Mouse (Mus musculus) CH12.LX (cell line): ENCODE results near the gene Snx4. TPM values are rescaled to one million over a fixed set of nuclear protein-coding genes. Genes with fewer than 3 reads are reported as not detected.

Experiments
- DNase-seq: peaks from one replicate; pipeline ENCODE4 v3.0.0-alpha.2; 2013; ENCODE audit errors: extremely low read depth
- H3K27ac ChIP-seq: 2 replicates; pipeline ENCODE4 v1.5.1; 2012; ENCODE audit warnings: low read depth, mild to moderate bottlenecking, control low read depth, moderate library complexity; ENCODE audit not compliant: insufficient read depth
- H3K27me3 ChIP-seq: replicated peaks from 2 replicates; pipeline ENCODE3; 2012; ENCODE audit warnings: inconsistent platforms
- H3K36me3 ChIP-seq, 2 experiments: replicated peaks in 1 of 2; 2 replicates each; pipeline versions ENCODE3 to v1.6.1; 2012; ENCODE audit warnings: inconsistent platforms in 1 of 2, low read length in 1 of 2, mild to moderate bottlenecking in 1 of 2, mixed read lengths in 1 of 2, moderate library complexity in 1 of 2; ENCODE audit not compliant: control insufficient read depth in 1 of 2, insufficient read depth in 1 of 2
- H3K4me1 ChIP-seq, 2 experiments: 2 replicates each; pipeline ENCODE4 v1.6.1; 2012; ENCODE audit warnings: inconsistent platforms in 1 of 2, moderate library complexity in 1 of 2; ENCODE audit not compliant: insufficient read depth in 2 of 2, control insufficient read depth in 1 of 2
- H3K4me2 ChIP-seq: 2 replicates; pipeline ENCODE4 v1.6.1; 2012; ENCODE audit warnings: low read depth, mild to moderate bottlenecking, control low read depth; ENCODE audit not compliant: poor library complexity, insufficient read depth, severe bottlenecking
- H3K4me3 ChIP-seq, 3 experiments: fragments of 150-350 bp in 1 of 3; sonication (generic) in 1 of 3; replicated peaks in 1 of 3; 2 replicates each; pipeline versions ENCODE3 to v1.5.1; 2011 to 2012; ENCODE audit warnings: low read depth in 2 of 3, low read length in 2 of 3, mild to moderate bottlenecking in 2 of 3, moderate library complexity in 2 of 3, control low read depth in 1 of 3, improper control_type of control experiment in 1 of 3, inconsistent platforms in 1 of 3, mixed read lengths in 1 of 3; ENCODE audit not compliant: poor library complexity in 1 of 3
- H3K79me2 ChIP-seq: replicated peaks from 2 replicates; pipeline ENCODE4 v1.6.1; 2012; ENCODE audit warnings: mild to moderate bottlenecking, moderate library complexity; ENCODE audit not compliant: control insufficient read depth, poor library complexity, insufficient read depth, severe bottlenecking; ENCODE audit errors: extremely low read depth
- H3K9ac ChIP-seq: 2 replicates; pipeline ENCODE4 v1.6.1; 2012; ENCODE audit warnings: low read depth, mild to moderate bottlenecking, control low read depth, moderate library complexity; ENCODE audit not compliant: insufficient read depth
- H3K9me3 ChIP-seq: replicated peaks from 2 replicates; pipeline ENCODE3; 2012; ENCODE audit warnings: low read length, inconsistent platforms, mixed read lengths
- BHLHE40 ChIP-seq: IDR thresholded peaks from 2 replicates; pipeline ENCODE4 v1.6.1; 2011; ENCODE audit warnings: mild to moderate bottlenecking, low read depth, low read length, improper control_type of control experiment
- CHD1 ChIP-seq: IDR thresholded peaks from 2 replicates; pipeline ENCODE4 v1.6.1; 2012; ENCODE audit warnings: low read depth, low read length, improper control_type of control experiment, inconsistent platforms
- CHD2 ChIP-seq: IDR thresholded peaks from 2 replicates; pipeline ENCODE4 v1.6.1; 2011; ENCODE audit warnings: low read length, improper control_type of control experiment
- CTCF ChIP-seq, 2 experiments: IDR thresholded peaks in 1 of 2; conservative IDR thresholded peaks in 1 of 2; 2 replicates each; pipeline ENCODE4 v1.5.1; 2011 to 2012; ENCODE audit warnings: low read depth in 2 of 2, low read length in 2 of 2, improper control_type of control experiment in 1 of 2, inconsistent platforms in 1 of 2, mild to moderate bottlenecking in 1 of 2, moderate library complexity in 1 of 2
- E2F4 ChIP-seq: IDR thresholded peaks from 2 replicates; pipeline ENCODE4 v1.6.1; 2011; ENCODE audit warnings: low read depth, low read length, improper control_type of control experiment; ENCODE audit not compliant: insufficient replicate concordance
- ELF1 ChIP-seq: IDR thresholded peaks from 2 replicates; pipeline ENCODE4 v1.6.1; 2014; ENCODE audit warnings: low read depth, mild to moderate bottlenecking, inconsistent platforms, low read length, improper control_type of control experiment
- EP300 ChIP-seq: IDR thresholded peaks from 2 replicates; pipeline ENCODE4 v1.6.1; 2011; ENCODE audit warnings: low read length, improper control_type of control experiment
- ETS1 ChIP-seq: conservative IDR thresholded peaks from 2 replicates; pipeline ENCODE4 v1.6.1; 2012; ENCODE audit warnings: low read depth, mild to moderate bottlenecking, inconsistent platforms, low read length, improper control_type of control experiment, moderate library complexity
- GABPA ChIP-seq: IDR thresholded peaks from 2 replicates; pipeline ENCODE4 v1.6.1; 2012; ENCODE audit warnings: low read depth, low read length, improper control_type of control experiment, inconsistent platforms; ENCODE audit not compliant: insufficient replicate concordance
- HCFC1 ChIP-seq: IDR thresholded peaks from 2 replicates; pipeline ENCODE4 v1.6.1; 2012; ENCODE audit warnings: low read depth, mild to moderate bottlenecking, inconsistent platforms, low read length, improper control_type of control experiment
- IRF4 ChIP-seq: IDR thresholded peaks from 2 replicates; pipeline ENCODE4 v1.6.1; 2014; ENCODE audit warnings: low read depth, mild to moderate bottlenecking, inconsistent platforms, low read length, improper control_type of control experiment
- JUN ChIP-seq: IDR thresholded peaks from 2 replicates; pipeline ENCODE4 v1.6.1; 2011; ENCODE audit warnings: low read depth, mild to moderate bottlenecking, low read length, improper control_type of control experiment, moderate library complexity; ENCODE audit not compliant: insufficient read depth
- JUND ChIP-seq: conservative IDR thresholded peaks from 2 replicates; pipeline ENCODE4 v1.6.1; 2011; ENCODE audit warnings: low read depth, low read length, improper control_type of control experiment
- KAT2A ChIP-seq: IDR thresholded peaks from 2 replicates; pipeline ENCODE4 v1.6.1; 2012; ENCODE audit warnings: low read length, improper control_type of control experiment, inconsistent platforms; ENCODE audit not compliant: insufficient replicate concordance
- MAFK ChIP-seq: IDR thresholded peaks from 2 replicates; pipeline ENCODE4 v1.6.1; 2011; ENCODE audit warnings: low read length, improper control_type of control experiment; ENCODE audit not compliant: insufficient replicate concordance
- MAX ChIP-seq: IDR thresholded peaks from 2 replicates; pipeline ENCODE4 v1.6.1; 2011; ENCODE audit warnings: low read length, improper control_type of control experiment
- MAZ ChIP-seq: IDR thresholded peaks from 2 replicates; pipeline ENCODE4 v1.6.1; 2012; ENCODE audit warnings: low read depth, mild to moderate bottlenecking, inconsistent platforms, low read length, improper control_type of control experiment, moderate library complexity
- MEF2A ChIP-seq: IDR thresholded peaks from 2 replicates; pipeline ENCODE4 v1.6.1; 2014; ENCODE audit warnings: low read depth, mild to moderate bottlenecking, inconsistent platforms, low read length, improper control_type of control experiment, borderline replicate concordance
- MXI1 ChIP-seq: IDR thresholded peaks from 2 replicates; pipeline ENCODE4 v1.6.1; 2011; ENCODE audit warnings: mild to moderate bottlenecking, low read depth, low read length, improper control_type of control experiment
- NELFE ChIP-seq: IDR thresholded peaks from 2 replicates; pipeline ENCODE4 v1.6.1; 2011; ENCODE audit warnings: low read depth, low read length, improper control_type of control experiment
- NRF1 ChIP-seq: IDR thresholded peaks from 2 replicates; pipeline ENCODE4 v1.6.1; 2014; ENCODE audit warnings: low read depth, mild to moderate bottlenecking, inconsistent platforms, low read length, improper control_type of control experiment, moderate library complexity
- PAX5 ChIP-seq: IDR thresholded peaks from 2 replicates; pipeline ENCODE4 v1.6.1; 2012; ENCODE audit warnings: low read length, inconsistent platforms, mixed read lengths
- POLR2A ChIP-seq: IDR thresholded peaks from 2 replicates; pipeline ENCODE4 v1.6.1; 2011; ENCODE audit warnings: low read depth, mild to moderate bottlenecking, improper control_type of control experiment, low read length
- POLR2AphosphoS2 ChIP-seq: IDR thresholded peaks from 2 replicates; pipeline ENCODE4 v1.6.1; 2011; ENCODE audit warnings: low read depth, low read length, improper control_type of control experiment
- RAD21 ChIP-seq: IDR thresholded peaks from 2 replicates; pipeline ENCODE4 v1.6.1; 2011; ENCODE audit warnings: low read depth, mild to moderate bottlenecking, low read length, improper control_type of control experiment, moderate library complexity
- RCOR1 ChIP-seq: conservative IDR thresholded peaks from 2 replicates; pipeline ENCODE4 v1.6.1; 2012; ENCODE audit warnings: low read depth, mild to moderate bottlenecking, inconsistent platforms, low read length, improper control_type of control experiment
- SIN3A ChIP-seq: IDR thresholded peaks from 2 replicates; pipeline ENCODE4 v1.6.1; 2012; ENCODE audit warnings: low read length, improper control_type of control experiment, inconsistent platforms
- SMC3 ChIP-seq: IDR thresholded peaks from 2 replicates; pipeline ENCODE4 v1.6.1; 2011; ENCODE audit warnings: low read depth, low read length, improper control_type of control experiment
- TBP ChIP-seq: conservative IDR thresholded peaks from 2 replicates; pipeline ENCODE4 v1.6.1; 2011; ENCODE audit warnings: low read depth, low read length, improper control_type of control experiment
- TCF12 ChIP-seq: IDR thresholded peaks from 2 replicates; pipeline ENCODE4 v1.6.1; 2014; ENCODE audit warnings: low read depth, mild to moderate bottlenecking, inconsistent platforms, low read length, improper control_type of control experiment
- UBTF ChIP-seq: IDR thresholded peaks from 2 replicates; pipeline ENCODE4 v1.6.1; 2012; ENCODE audit warnings: low read depth, mild to moderate bottlenecking, inconsistent platforms, low read length, improper control_type of control experiment, moderate library complexity
- USF1 ChIP-seq: IDR thresholded peaks from 2 replicates; pipeline ENCODE4 v1.6.1; 2014; ENCODE audit warnings: low read depth, mild to moderate bottlenecking, inconsistent platforms, low read length, improper control_type of control experiment
- USF2 ChIP-seq: conservative IDR thresholded peaks from 2 replicates; pipeline ENCODE4 v1.6.1; 2011; ENCODE audit warnings: low read depth, low read length, improper control_type of control experiment
- ZC3H11A ChIP-seq: IDR thresholded peaks from 2 replicates; pipeline ENCODE4 v1.6.1; 2012; ENCODE audit warnings: low read depth, mild to moderate bottlenecking, inconsistent platforms, low read length, improper control_type of control experiment
- ZKSCAN1 ChIP-seq: IDR thresholded peaks from 2 replicates; pipeline ENCODE4 v1.6.1; 2012; ENCODE audit warnings: low read depth, inconsistent platforms, low read length, improper control_type of control experiment, borderline replicate concordance
- ZNF384 ChIP-seq: IDR thresholded peaks from 2 replicates; pipeline ENCODE4 v1.6.1; 2012; ENCODE audit warnings: low read depth, low read length, improper control_type of control experiment, inconsistent platforms
- dilution Hi-C: fragments of 300-500 bp; cut with MboI; formaldehyde crosslinking; loops from 2 replicates; pipeline ENCODE4 v1.14.3; 2020; ENCODE audit warnings: low sequenced_read_pairs; ENCODE audit not compliant: extremely low pct_unique_long_range_greater_than_20kb, extremely low pct_ligation_motif_present
- in situ Hi-C: fragments of 300-500 bp; cut with MboI; formaldehyde crosslinking; loops from 3 replicates; pipeline ENCODE4 v1.14.3; 2019; ENCODE audit warnings: low sequenced_read_pairs, low pct_ligation_motif_present, low pct_unique_long_range_greater_than_20kb, mixed read lengths
- polyA plus RNA-seq: library from polyadenylated mRNA; unstranded; fragments of >175 nt; gene quantifications from 2 replicates; pipeline ENCODE4 v1.2.1, GENCODE M21; 2012; ENCODE audit warnings: low read depth; ENCODE audit not compliant: insufficient read length
- total RNA-seq, 2 experiments: library from RNA; depleted of rRNA; stranded (reverse); fragments of 300-350 nt in 1 of 2; fragments of >200 nt in 1 of 2; gene quantifications; 2 replicates each; pipeline ENCODE4 v1.2.3; 2012 to 2014

Gene Snx4
- total and polyA plus RNA-seq, 3 experiments, result 77.9 to 168 (median 105) TPM

DNA sequence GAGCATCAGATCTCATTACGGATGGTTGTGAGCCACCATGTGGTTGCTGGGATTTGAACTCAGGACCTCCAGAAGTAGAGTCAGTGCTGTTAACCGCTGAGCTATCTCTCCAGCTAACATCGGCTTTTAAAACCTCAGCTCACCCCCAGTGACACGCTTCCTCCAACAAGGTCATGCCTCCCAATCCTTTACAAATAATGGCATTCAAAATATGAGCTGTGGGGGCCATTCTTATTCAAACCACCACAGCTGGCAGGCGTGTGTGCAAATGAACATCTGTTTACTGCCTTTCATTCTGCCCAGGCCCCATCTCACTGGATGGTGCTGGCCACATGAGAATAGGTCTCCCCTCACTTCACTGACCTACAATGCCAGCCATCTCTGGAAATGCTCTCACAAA is 4.7 kb upstream of the Snx4 start (continued):
- TF ChIP-seq USF1 (no peak), POLR2A (no peak), ETS1 (peak; percentile 80), GABPA (no peak), KAT2A (peak; percentile 49; the same call in 1 of the 2 replicates), JUN (no peak), CHD2 (no peak; the same call in none of the 2 replicates), CHD1 (no peak)

DNA sequence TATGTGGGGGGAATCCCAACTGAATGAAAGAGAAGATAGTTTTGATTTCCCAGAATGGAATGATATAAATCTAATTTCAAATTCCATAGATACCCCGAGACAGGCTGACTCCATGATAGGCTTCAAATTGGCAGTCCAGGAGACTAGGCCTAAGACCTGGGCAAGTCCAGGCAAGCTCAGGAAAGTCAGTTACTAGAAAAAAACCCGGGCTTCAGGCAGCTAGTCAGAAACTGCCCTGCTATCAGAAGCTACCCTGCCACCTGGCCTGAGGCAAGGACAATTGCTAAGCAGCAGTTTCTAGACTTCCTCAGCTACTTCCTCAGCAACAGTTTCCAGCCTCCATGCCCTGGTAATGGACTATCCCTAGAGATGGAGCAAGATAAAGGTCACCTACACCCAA is 4.2 kb upstream of the Snx4 start:
- peaks cover 25 to 51% of the 10 kb centered on the region in 2 experiments for H3K36me3 ChIP-seq
- H3K27ac ChIP-seq, result peak overlapping the region; percentile 95
- in situ Hi-C loops, result no loop called here
- H3K9me3 ChIP-seq, result peaks cover 3% of the 10 kb centered on the region
- peaks cover 24 to 57% of the 10 kb centered on the region in 2 experiments for H3K4me1 ChIP-seq
- dilution Hi-C loops, result no loop called here
- no peak overlapping the region for H3K4me3 ChIP-seq
- peaks cover 26% of the 10 kb centered on the region for H3K79me2 ChIP-seq
- no peaks in the 10 kb centered on the region for H3K27me3 ChIP-seq
- H3K4me2 ChIP-seq, result peak overlapping the region; percentile 37; the same call in 1 of the 2 replicates
- peak; percentile 84 for DNase-seq
- peak overlapping the region; percentile 65 for H3K9ac ChIP-seq
- TF ChIP-seq ZKSCAN1 (no peak; the same call in 1 of the 2 replicates), NELFE (no peak), IRF4 (peak; percentile 74), TBP (no peak; the same call in 1 of the 2 replicates), RCOR1 (no peak), MAX (no peak; the same call in none of the 2 replicates), CTCF (conservative IDR thresholded peaks at IDR 0.05 in 1 of 2, IDR thresholded peaks at IDR 0.05 in 1 of 2; ENCODE audit: low read depth in 2 of 2, low read length in 2 of 2) (no peak), MXI1 (no peak), ZC3H11A (no peak), PAX5 (no peak), JUN (no peak), MEF2A (peak; percentile 77; the same call in 1 of the 2 replicates), SIN3A (0 out of 2 replicates have a peak, but pooled peaks have one; percentile 9), MAFK (no peak), POLR2A (peak; percentile 52), KAT2A (no peak; the same call in 1 of the 2 replicates), UBTF (no peak), TCF12 (peak; percentile 87), ETS1 (no peak), CHD1 (peak; percentile 100), SMC3 (no peak; the same call in 1 of the 2 replicates), CHD2 (no peak), GABPA (no peak), BHLHE40 (no peak), USF2 (no peak), ZNF384 (peak; percentile 95), MAZ (no peak), HCFC1 (peak; percentile 70), NRF1 (peak; percentile 32; the same call in 1 of the 2 replicates), E2F4 (peak; percentile 61; the same call in 1 of the 2 replicates), JUND (no peak), RAD21 (no peak), ELF1 (no peak), USF1 (no peak), EP300 (peak; percentile 72), POLR2AphosphoS2 (no peak)
